Mouse (Mus musculus) forebrain, embryonic 13.5 days (tissue): ENCODE data around the gene Gm11627. TPM values are rescaled to one million over a fixed set of nuclear protein-coding genes. Genes with fewer than 3 reads are reported as not detected.

Experiments used
- polyA plus RNA-seq: library from polyadenylated mRNA; unstranded; fragments of >200 nt; fragmentation: Nextera tagmentation; extraction: Ambion mirVana; gene quantifications from 2 replicates; pipeline ENCODE4 v1.2.1, GENCODE M21; 2015

Gm11627 gene
- polyA plus RNA-seq, 1 experiment from 2014 or later: 17.2 TPM

Other genes with a start within 250 kb of the Gm11627 start
- 2.6 and 6.5 TPM in 2 replicates for gene Slc4a1, start 213.3 kb downstream of the Gm11627 start, polyA plus RNA-seq
- 93.9 and 94.8 TPM in 2 replicates for gene Rundc3a, start 186.1 kb downstream of the Gm11627 start, polyA plus RNA-seq
- gene Slc25a39, start 171.5 kb downstream of the Gm11627 start, polyA plus RNA-seq: 157 and 159 TPM in 2 replicates
- 49.5 and 53.9 TPM in 2 replicates for gene Grn, start 149.1 kb downstream of the Gm11627 start, polyA plus RNA-seq
- gene Fam171a2, start 131.8 kb downstream of the Gm11627 start, polyA plus RNA-seq: 8.5 and 9.3 TPM in 2 replicates
- gene Itga2b, start 109.3 kb downstream of the Gm11627 start, polyA plus RNA-seq: 2.9 and 3.8 TPM in 2 replicates
- gene Gpatch8, start 23.1 kb downstream of the Gm11627 start, polyA plus RNA-seq: 75.1 and 83.8 TPM in 2 replicates
- 22.0 and 24.4 TPM in 2 replicates for gene Fzd2, start 24.9 kb upstream of the Gm11627 start, polyA plus RNA-seq
- gene Meioc, start 84.3 kb upstream of the Gm11627 start, polyA plus RNA-seq: 0.09 and 0.13 TPM in 2 replicates
- gene Ccdc43, start 118.3 kb upstream of the Gm11627 start, polyA plus RNA-seq: 45.8 and 46.3 TPM in 2 replicates
- 16.1 and 22.6 TPM in 2 replicates for gene Adam11, start 182.0 kb upstream of the Gm11627 start, polyA plus RNA-seq
- gene Gjc1, start 240.2 kb upstream of the Gm11627 start, polyA plus RNA-seq: 68.3 and 69.2 TPM in 2 replicates